Mouse (Mus musculus): Measurements from ENCODE around the gene Agpat2.

Agpat2 gene

GRCm38 (mm10) chr2:26603720-26604671, at the start of gene Agpat2:
TSS of gene Agpat2 (minus strand) at chr2:26604417.
- peak; percentile 83 for DNase-seq (ENCODE audit: low read depth)

- peak; percentile 95 for DNase-seq (ENCODE audit: low read depth)
Measured at GRCm38 (mm10) chr2:26646643-26647293, 42.6 kb upstream of the Agpat2 start.

- peak; percentile 82 for DNase-seq (ENCODE audit: low read depth)
Measured at GRCm38 (mm10) chr2:26643942-26644341, 39.7 kb upstream of the Agpat2 start.

- no peak for DNase-seq (ENCODE audit: low read depth)
Measured at GRCm38 (mm10) chr2:26641006-26641647, 36.9 kb upstream of the Agpat2 start.

GRCm38 (mm10) chr2:26639838-26640830, 35.9 kb upstream of the Agpat2 start:
- peak; percentile 97 for DNase-seq (ENCODE audit: low read depth)

- peak; percentile 83 for DNase-seq (ENCODE audit: low read depth)
Measured at GRCm38 (mm10) chr2:26639083-26639482, 34.9 kb upstream of the Agpat2 start.

- DNase-seq (ENCODE audit: low read depth), result no peak
Measured at GRCm38 (mm10) chr2:26638572-26638971, 34.4 kb upstream of the Agpat2 start.

- DNase-seq (ENCODE audit: low read depth), result no peak
Measured at GRCm38 (mm10) chr2:26638039-26638438, 33.8 kb upstream of the Agpat2 start.

- DNase-seq (ENCODE audit: low read depth), result no peak
Measured at GRCm38 (mm10) chr2:26637316-26637932, 33.2 kb upstream of the Agpat2 start.

GRCm38 (mm10) chr2:26636325-26636635, 32.1 kb upstream of the Agpat2 start:
- no peak for DNase-seq (ENCODE audit: low read depth)

- DNase-seq (ENCODE audit: low read depth), result no peak
Measured at GRCm38 (mm10) chr2:26635489-26636324, 31.5 kb upstream of the Agpat2 start.

- DNase-seq (ENCODE audit: low read depth), result no peak
Measured at GRCm38 (mm10) chr2:26634629-26635488, 30.6 kb upstream of the Agpat2 start.

- DNase-seq (ENCODE audit: low read depth), result no peak
Measured at GRCm38 (mm10) chr2:26633953-26634530, 29.8 kb upstream of the Agpat2 start.

- DNase-seq (ENCODE audit: low read depth), result no peak
Measured at GRCm38 (mm10) chr2:26632541-26633395, 28.6 kb upstream of the Agpat2 start.

- no peak for DNase-seq (ENCODE audit: low read depth)
Measured at GRCm38 (mm10) chr2:26628792-26629437, 24.7 kb upstream of the Agpat2 start.

- peak; percentile 82 for DNase-seq (ENCODE audit: low read depth)
Measured at GRCm38 (mm10) chr2:26627921-26628739, 23.9 kb upstream of the Agpat2 start, which contains the start of gene Fam69b. TSS of gene Fam69b (plus strand) at chr2:26628457.
